9 mouse cellular contexts compared by ENCODE assay signal in the genomic region with DNA sequence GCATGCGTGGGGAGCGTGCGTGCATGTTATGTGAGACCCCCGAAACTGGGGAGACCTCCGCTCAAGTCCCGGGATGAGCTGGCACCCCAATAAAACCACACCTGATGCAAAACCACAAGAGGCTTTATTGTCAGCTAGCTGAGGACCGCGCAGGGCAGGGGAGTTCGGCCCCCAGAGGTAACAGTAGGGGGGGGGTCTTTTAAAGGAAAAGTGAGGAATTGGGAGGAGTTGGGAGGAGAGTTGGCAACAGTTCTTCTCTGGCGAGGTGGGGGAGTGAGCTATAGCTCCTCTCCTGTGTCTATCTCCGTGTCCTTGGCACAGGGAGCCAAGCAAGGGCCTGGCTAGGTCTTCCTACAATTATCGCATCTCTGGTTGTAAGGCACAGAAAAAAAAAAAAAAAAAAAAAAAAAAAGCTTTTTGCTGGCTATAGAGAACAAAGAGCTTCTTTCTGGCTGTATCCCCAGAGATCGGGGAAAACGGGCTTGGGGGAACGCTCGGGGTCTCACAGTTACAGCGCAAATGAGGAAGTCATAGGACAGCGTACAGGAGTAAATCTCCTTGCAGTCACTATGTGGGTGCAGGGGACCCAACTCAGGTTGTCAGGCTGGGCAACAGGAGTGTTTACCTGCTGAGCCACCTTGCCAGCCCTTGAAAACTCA. TPM values are rescaled to one million over a fixed set of nuclear protein-coding genes. Genes with fewer than 3 reads are reported as not detected.
DNase-seq lines count a peak whose midpoint lies in the region; ATAC-seq and TF ChIP-seq lines count a peak whose summit lies in the region.
"Had no signal": no experiment of that assay in that cellular context is flagged by ENCODE, and none has a peak within 500 bp of the region (broad histone marks: within the 10 kb centered on the region; RNA-seq: fewer than 3 reads in every experiment).

No protein-coding gene starts in this region.

- no peaks in the 10 kb centered on the region; the same call in 1 of the 2 replicates for H3K4me1 ChIP-seq in heart, adult 2 months (ENCODE audit: control insufficient read depth, insufficient read depth, low read length)
- H3K4me1 ChIP-seq in embryonic facial prominence, embryonic 11.5 days (ENCODE audit: control insufficient read depth, insufficient read depth, low read length), result no peaks in the 10 kb centered on the region
- H3K4me1 ChIP-seq in liver, embryonic 11.5 days (replicated peaks; ENCODE audit: control insufficient read depth, insufficient read depth, low read length), result 0 out of 2 replicates have a peak, but pooled peaks cover 9% of the 10 kb centered on the region
- peaks cover 27% of the 10 kb centered on the region for H3K4me1 ChIP-seq in neural tube, embryonic 15.5 days

- peak overlapping the region; percentile 78 for H3K4me2 ChIP-seq in embryonic facial prominence, embryonic 11.5 days (ENCODE audit: low read depth, low read length)
- peak overlapping the region; percentile 78 for H3K4me2 ChIP-seq in liver, embryonic 11.5 days
- peak overlapping the region; percentile 91 for H3K4me2 ChIP-seq in neural tube, embryonic 15.5 days

- no peaks in the 10 kb centered on the region for H3K36me3 ChIP-seq in heart, adult 2 months (ENCODE audit: control insufficient read depth, insufficient read depth, low read length)
- peaks cover 14% of the 10 kb centered on the region for H3K36me3 ChIP-seq in embryonic facial prominence, embryonic 11.5 days (replicated peaks; ENCODE audit: control insufficient read depth, insufficient read depth, low read depth, low read length)
- peaks cover 18% of the 10 kb centered on the region for H3K36me3 ChIP-seq in liver, embryonic 11.5 days (ENCODE audit: control insufficient read depth, insufficient read depth, low read length)
- H3K36me3 ChIP-seq in neural tube, embryonic 15.5 days, result peaks cover 45% of the 10 kb centered on the region

- no peaks in the 10 kb centered on the region for H3K27me3 ChIP-seq in heart, adult 2 months (ENCODE audit: control insufficient read depth, insufficient read depth, low read length)
- no peaks in the 10 kb centered on the region for H3K27me3 ChIP-seq in embryonic facial prominence, embryonic 11.5 days (ENCODE audit: control insufficient read depth, insufficient read depth, low read length)
- no peaks in the 10 kb centered on the region for H3K27me3 ChIP-seq in liver, embryonic 11.5 days (replicated peaks; ENCODE audit: control insufficient read depth, insufficient read depth, low read length)
- no peaks in the 10 kb centered on the region for H3K27me3 ChIP-seq in neural tube, embryonic 15.5 days (replicated peaks)

- H3K79me2 ChIP-seq in heart, adult 2 months (replicated peaks; ENCODE audit: control insufficient read depth, insufficient read depth, low read length), result no peaks in the 10 kb centered on the region

- peak overlapping the region; percentile 76 for H3K4me3 ChIP-seq in heart, adult 2 months
- H3K4me3 ChIP-seq in embryonic facial prominence, embryonic 11.5 days (ENCODE audit: low read depth, low read length), result peak overlapping the region; percentile 50
- peak overlapping the region; percentile 65 for H3K4me3 ChIP-seq in liver, embryonic 11.5 days (ENCODE audit: low read depth, low read length)
- peak overlapping the region; percentile 69 for H3K4me3 ChIP-seq in neural tube, embryonic 15.5 days (replicated peaks)

- 6% methylated on average over 18 of the region's 18 CpGs for WGBS in heart, adult 2 months
- under 1% methylated on average over 18 of the region's 18 CpGs for WGBS in embryonic facial prominence, embryonic 11.5 days
- 2% methylated on average over 18 of the region's 18 CpGs for WGBS in liver, embryonic 11.5 days
- under 1% methylated on average over 18 of the region's 18 CpGs for WGBS in neural tube, embryonic 15.5 days

- TF ChIP-seq POLR2A in heart, adult 2 months (IDR thresholded peaks at IDR 0.05; ENCODE audit: insufficient read depth, low read depth, low read length), result no peak

- ATAC-seq in embryonic facial prominence, embryonic 11.5 days (replicated peaks; ENCODE audit: insufficient number of reproducible peaks, low FRiP score, low TSS enrichment, low read depth), result peak; percentile 32
- ATAC-seq in hematopoietic stem cell, adult 5-6 weeks (replicated peaks in 1 of 2; ENCODE audit: insufficient read depth in 1 of 2, low FRiP score in 2 of 2, low TSS enrichment in 1 of 2, low read depth in 1 of 2, poor library complexity in 2 of 2, severe bottlenecking in 2 of 2), result peak; percentile 18 to 33; a peak in 1 of 4 replicates
- ATAC-seq in liver, embryonic 11.5 days (replicated peaks; ENCODE audit: low FRiP score), result peak; percentile 16
- peak; percentile 36 for ATAC-seq in neural tube, embryonic 15.5 days (ENCODE audit: low FRiP score)

- H3K9ac ChIP-seq in heart, adult 2 months (ENCODE audit: low read depth, low read length), result no peak overlapping the region
- H3K9ac ChIP-seq in embryonic facial prominence, embryonic 11.5 days (replicated peaks; ENCODE audit: low read length), result peak overlapping the region; percentile 77
- H3K9ac ChIP-seq in liver, embryonic 11.5 days (ENCODE audit: low read depth, low read length), result peak overlapping the region; percentile 37
- peak overlapping the region; percentile 64 for H3K9ac ChIP-seq in neural tube, embryonic 15.5 days (replicated peaks)

- TF ChIP-seq EP300 in heart, adult 2 months (IDR thresholded peaks at IDR 0.05; ENCODE audit: insufficient read depth, low read depth, low read length), result no peak

- DNase-seq in heart, adult 2 months, result peak in 1 of 2 experiments; percentile 34
- DNase-seq in heart, adult 8-10 months (ENCODE audit: low spot score), result no peak
- DNase-seq in Muller cell, postnatal 12 days (ENCODE audit: inconsistent ontology term), result peak; percentile 6
- DNase-seq in embryonic facial prominence, embryonic 11.5 days (ENCODE audit: low spot score), result peak; percentile 43
- peak; percentile 48 for DNase-seq in liver, embryonic 11.5 days (ENCODE audit: low spot score)
- DNase-seq in gastrocnemius, postnatal 4 days (ENCODE audit: low spot score in 2 of 2), result no peak

- no peaks in the 10 kb centered on the region for H3K9me3 ChIP-seq in embryonic facial prominence, embryonic 11.5 days (replicated peaks; ENCODE audit: control insufficient read depth, low read length)
- no peaks in the 10 kb centered on the region for H3K9me3 ChIP-seq in liver, embryonic 11.5 days (ENCODE audit: control insufficient read depth, low read length)
- H3K9me3 ChIP-seq in neural tube, embryonic 15.5 days (replicated peaks), result no peaks in the 10 kb centered on the region

- intact Hi-C loops in heart, adult 2 months (cut with DNase I), result loop anchor here (5.0 kb wide), 1 partner anchor 328 kb away; the partner anchor contains the start of gene Vmn1r181

- no peak for TF ChIP-seq CTCF in heart, adult 2 months (IDR thresholded peaks at IDR 0.05)

- H3K27ac ChIP-seq in heart, adult 2 months, result no peak overlapping the region
- peak overlapping the region; percentile 87 for H3K27ac ChIP-seq in embryonic facial prominence, embryonic 11.5 days (replicated peaks; ENCODE audit: low read depth, low read length)
- peak overlapping the region; percentile 6; the same call in 1 of the 2 replicates for H3K27ac ChIP-seq in liver, embryonic 11.5 days (ENCODE audit: low read depth, low read length)
- H3K27ac ChIP-seq in neural tube, embryonic 15.5 days (replicated peaks), result peak overlapping the region; percentile 88

RNA-seq across cellular contexts. Expression of gene Zfp61, which starts 1.1 kb away (rescaled TPM):
- 1 to 10 TPM; 2.7 to 3.3 TPM for total RNA-seq in heart, adult 2 months (2021)
- polyA plus RNA-seq in heart, adult 2 months (2012; rRNA removed), result 2.7 and 5.3 TPM in 2 replicates
- total RNA-seq in heart, adult 8-10 months (2022), result 1 to 10 TPM; 3.0 to 5.1 (median 3.7) TPM
- 48.0 and 58.8 TPM in 2 replicates for polyA plus RNA-seq in embryonic facial prominence, embryonic 11.5 days (2014; fragmentation: Nextera tagmentation; extraction: Ambion mirVana)
- 23.2 and 24.6 TPM in 2 replicates for total RNA-seq in hematopoietic stem cell, adult 5-6 weeks (2017)
- polyA plus RNA-seq in liver, embryonic 11.5 days (2014; fragmentation: Nextera tagmentation; extraction: Ambion mirVana), result 10.8 and 13.2 TPM in 2 replicates
- 42.0 and 44.7 TPM in 2 replicates for polyA plus RNA-seq in neural tube, embryonic 15.5 days (2015; fragmentation: Nextera tagmentation; extraction: Ambion mirVana)
- total RNA-seq in gastrocnemius, postnatal 4 days (2021), result 1 to 10 TPM; 8.7 to 8.9 TPM

RNA-seq across cellular contexts. Expression of gene Zfp94, which starts 16.5 kb away (rescaled TPM):
- total RNA-seq in heart, adult 2 months (2021), result 1 to 10 TPM; 1.9 to 2.7 TPM
- polyA plus RNA-seq in heart, adult 2 months (2012; rRNA removed), result 3.4 and 3.8 TPM in 2 replicates
- total RNA-seq in heart, adult 8-10 months (2022), result 1 to 10 TPM; 1.1 to 2.8 (median 2.1) TPM
- polyA plus RNA-seq in embryonic facial prominence, embryonic 11.5 days (2014; fragmentation: Nextera tagmentation; extraction: Ambion mirVana), result 10.7 and 15.2 TPM in 2 replicates
- total RNA-seq in hematopoietic stem cell, adult 5-6 weeks (2017), result 5.5 and 6.5 TPM in 2 replicates
- polyA plus RNA-seq in liver, embryonic 11.5 days (2014; fragmentation: Nextera tagmentation; extraction: Ambion mirVana), result 5.6 and 5.8 TPM in 2 replicates
- polyA plus RNA-seq in neural tube, embryonic 15.5 days (2015; fragmentation: Nextera tagmentation; extraction: Ambion mirVana), result 20.0 and 20.2 TPM in 2 replicates
- total RNA-seq in gastrocnemius, postnatal 4 days (2021), result 1 to 10 TPM; 4.0 to 4.2 TPM

RNA-seq across cellular contexts. Expression of gene Zfp93, which starts 29.7 kb away (rescaled TPM):
- total RNA-seq in heart, adult 2 months (2021), result 1 to 10 TPM; 3.3 to 4.1 TPM
- 1.7 and 2.9 TPM in 2 replicates for polyA plus RNA-seq in heart, adult 2 months (2012; rRNA removed)
- total RNA-seq in heart, adult 8-10 months (2022), result 1 to 10 TPM; 3.5 to 7.4 (median 4.0) TPM
- polyA plus RNA-seq in embryonic facial prominence, embryonic 11.5 days (2014; fragmentation: Nextera tagmentation; extraction: Ambion mirVana), result 9.8 and 11.7 TPM in 2 replicates
- 5.1 and 9.1 TPM in 2 replicates for total RNA-seq in hematopoietic stem cell, adult 5-6 weeks (2017)
- polyA plus RNA-seq in liver, embryonic 11.5 days (2014; fragmentation: Nextera tagmentation; extraction: Ambion mirVana), result 3.5 and 3.8 TPM in 2 replicates
- polyA plus RNA-seq in neural tube, embryonic 15.5 days (2015; fragmentation: Nextera tagmentation; extraction: Ambion mirVana), result 6.3 and 8.8 TPM in 2 replicates
- total RNA-seq in gastrocnemius, postnatal 4 days (2021), result 1 to 10 TPM; 3.9 to 5.5 TPM

RNA-seq across cellular contexts. Expression of gene Tescl, which starts 33.8 kb away (rescaled TPM):
- total RNA-seq in heart, adult 2 months (2021), result not detected
- 0.35 and 0.66 TPM in 2 replicates for polyA plus RNA-seq in heart, adult 2 months (2012; rRNA removed)
- total RNA-seq in heart, adult 8-10 months (2022), result under 1 TPM in 1 of 4 experiments, not detected in 3; 0.50 TPM
- polyA plus RNA-seq in embryonic facial prominence, embryonic 11.5 days (2014; fragmentation: Nextera tagmentation; extraction: Ambion mirVana), result not detected in 2 replicates
- not detected in 2 replicates for total RNA-seq in hematopoietic stem cell, adult 5-6 weeks (2017)
- polyA plus RNA-seq in liver, embryonic 11.5 days (2014; fragmentation: Nextera tagmentation; extraction: Ambion mirVana), result 0.22 TPM in 1 of 2 replicates, not detected in the other
- polyA plus RNA-seq in neural tube, embryonic 15.5 days (2015; fragmentation: Nextera tagmentation; extraction: Ambion mirVana), result 0.24 and 0.29 TPM in 2 replicates
- total RNA-seq in gastrocnemius, postnatal 4 days (2021), result under 1 TPM in 1 of 2 experiments, not detected in 1; 0.31 TPM
- total RNA-seq: layer of hippocampus, postnatal 10 days had no signal

RNA-seq across cellular contexts. Expression of gene Zfp108, which starts 45.4 kb away (rescaled TPM):
- 1 to 10 TPM; 1.4 to 1.8 TPM for total RNA-seq in heart, adult 2 months (2021)
- polyA plus RNA-seq in heart, adult 2 months (2012; rRNA removed), result 0.70 and 1.4 TPM in 2 replicates
- 1 to 10 TPM; 1.4 to 1.8 (median 1.5) TPM for total RNA-seq in heart, adult 8-10 months (2022)
- 3.8 and 4.0 TPM in 2 replicates for polyA plus RNA-seq in embryonic facial prominence, embryonic 11.5 days (2014; fragmentation: Nextera tagmentation; extraction: Ambion mirVana)
- total RNA-seq in hematopoietic stem cell, adult 5-6 weeks (2017), result 2.0 and 4.6 TPM in 2 replicates
- 1.3 and 1.4 TPM in 2 replicates for polyA plus RNA-seq in liver, embryonic 11.5 days (2014; fragmentation: Nextera tagmentation; extraction: Ambion mirVana)
- polyA plus RNA-seq in neural tube, embryonic 15.5 days (2015; fragmentation: Nextera tagmentation; extraction: Ambion mirVana), result 6.0 and 6.9 TPM in 2 replicates
- 1 to 10 TPM; 2.1 to 2.2 TPM for total RNA-seq in gastrocnemius, postnatal 4 days (2021)

Comparison
In these comparisons a context has a peak if more than half of its experiments do, and no peak if none do; other contexts are left out.
1. DNase-seq: peak in Muller cell, postnatal 12 days (single experiment), embryonic facial prominence, embryonic 11.5 days (single experiment) and liver, embryonic 11.5 days (single experiment); none in heart, adult 8-10 months (single experiment) and gastrocnemius, postnatal 4 days (0 of 2).
2. Peak in every context shown above with its lines, with median percentiles within 50 percentile points of each other: H3K4me3 ChIP-seq, ATAC-seq and H3K4me2 ChIP-seq.